Mouse (Mus musculus) neural tube, embryonic 15.5 days (tissue): ENCODE results near the gene Rab23. TPM values are rescaled to one million over a fixed set of nuclear protein-coding genes. Genes with fewer than 3 reads are reported as not detected.
A peak's percentile ranks its signal among the peaks of the same experiment; 100 is the strongest.
"Not testable (repeated sequence)": the region's sequence is repeated elsewhere in the genome, so short reads cannot be mapped to it uniquely, and the experiment has no call there.

Experiments
- ATAC-seq: fragments of 200-750 bp; cut with Nextera tagmentation; 2 replicates; pipeline ENCODE4 v1.8.0; 2017; ENCODE audit warnings: mild to moderate bottlenecking, moderate TSS enrichment, moderate library complexity; ENCODE audit not compliant: low FRiP score
- H3K27ac ChIP-seq: fragments of 300-500 bp; sonication (generic); replicated peaks from 2 replicates; pipeline ENCODE4 v1.5.1; 2015; ENCODE audit warnings: mild to moderate bottlenecking, inconsistent platforms
- H3K27me3 ChIP-seq: fragments of 300-500 bp; sonication (generic); replicated peaks from 2 replicates; pipeline ENCODE4 v1.6.1; 2015; ENCODE audit warnings: inconsistent platforms
- H3K36me3 ChIP-seq: fragments of 300-500 bp; sonication (generic); 2 replicates; pipeline ENCODE4 v1.6.1; 2015; ENCODE audit warnings: inconsistent platforms
- H3K4me1 ChIP-seq: fragments of 300-500 bp; sonication (generic); 2 replicates; pipeline ENCODE4 v1.6.1; 2015; ENCODE audit warnings: inconsistent platforms
- H3K4me2 ChIP-seq: fragments of 300-500 bp; sonication (generic); 2 replicates; pipeline ENCODE4 v1.6.1; 2015; ENCODE audit warnings: inconsistent platforms, mild to moderate bottlenecking, moderate library complexity
- H3K4me3 ChIP-seq: fragments of 300-500 bp; sonication (generic); replicated peaks from 2 replicates; pipeline ENCODE4 v1.5.1; 2015; ENCODE audit warnings: mild to moderate bottlenecking, inconsistent platforms
- H3K9ac ChIP-seq: fragments of 300-500 bp; sonication (generic); replicated peaks from 2 replicates; pipeline ENCODE4 v1.6.1; 2015; ENCODE audit warnings: mild to moderate bottlenecking, inconsistent platforms
- H3K9me3 ChIP-seq: fragments of 300-500 bp; sonication (generic); replicated peaks from 2 replicates; pipeline ENCODE4 v1.6.1; 2016; ENCODE audit warnings: inconsistent platforms
- WGBS: fragments of 180-500 bp; shearing (Covaris S2); methylation state at CpG from one replicate; pipeline ENCODE4 v1.1.7; 2015; ENCODE audit warnings: mixed read lengths; 5-methylcytosine and 5-hydroxymethylcytosine counted together
- polyA plus RNA-seq: library from polyadenylated mRNA; unstranded; fragments of >200 nt; fragmentation: Nextera tagmentation; extraction: Ambion mirVana; gene quantifications from 2 replicates; pipeline ENCODE4 v1.2.1, GENCODE M21; 2015

The Rab23 gene
- polyA plus RNA-seq, 1 experiment from 2014 or later: 31.1 TPM

GRCm38 (mm10) chr1:33734001-33734685 lies 14.5 kb downstream of the Rab23 start:
- 51% methylated on average over 5 of the region's 5 CpGs for WGBS
- Histone ChIP-seq H3K27ac (0 out of 2 replicates have a peak overlapping the region, but pooled peaks have one; percentile 13), H3K4me1 (no peaks in the 10 kb centered on the region), H3K27me3 (no peaks in the 10 kb centered on the region), H3K36me3 (peaks cover 64% of the 10 kb centered on the region), H3K4me3 (no peak overlapping the region), H3K4me2 (no peak overlapping the region), H3K9me3 (no peaks in the 10 kb centered on the region), H3K9ac (no peak overlapping the region)
- ATAC-seq: no peak

DNA sequence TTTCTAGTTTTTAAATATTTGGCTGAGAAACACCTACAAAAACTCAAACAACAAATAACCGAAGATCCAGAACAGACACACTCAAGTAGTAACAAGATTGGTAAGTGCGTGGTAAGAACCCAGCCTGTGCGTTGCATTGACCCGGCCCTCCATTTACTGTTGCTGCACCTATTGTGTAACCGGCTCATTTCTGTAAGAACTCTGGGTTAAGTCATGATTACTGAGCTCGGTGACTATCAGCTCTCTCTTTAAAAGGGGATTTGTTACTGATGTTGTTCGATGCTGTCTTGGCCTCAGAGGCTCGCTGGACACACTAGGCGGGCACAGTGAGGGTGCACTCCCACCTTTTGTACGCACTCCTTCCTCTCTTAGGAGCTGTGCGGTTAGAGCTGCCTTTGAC lies 18.6 kb downstream of the Rab23 start:
- no peak for ATAC-seq
- H3K27me3 ChIP-seq: no peaks in the 10 kb centered on the region
- no peak overlapping the region for H3K27ac ChIP-seq
- H3K36me3 ChIP-seq: peaks cover 57% of the 10 kb centered on the region
- no peak overlapping the region for H3K4me3 ChIP-seq
- 96% methylated on average over 11 of the region's 11 CpGs for WGBS
- no peaks in the 10 kb centered on the region for H3K9me3 ChIP-seq
- H3K9ac ChIP-seq: no peak overlapping the region
- no peaks in the 10 kb centered on the region for H3K4me1 ChIP-seq
- H3K4me2 ChIP-seq: no peak overlapping the region

- H3K36me3 ChIP-seq: peaks cover 55% of the 10 kb centered on the region
- 89% methylated on average over 11 of the region's 11 CpGs for WGBS
- no peak overlapping the region for H3K4me3 ChIP-seq
- no peaks in the 10 kb centered on the region for H3K4me1 ChIP-seq
- H3K27me3 ChIP-seq: no peaks in the 10 kb centered on the region
- H3K9ac ChIP-seq: no peak overlapping the region
- H3K4me2 ChIP-seq: no peak overlapping the region
- peak; percentile 40; the same call in 1 of the 2 replicates for ATAC-seq
- H3K27ac ChIP-seq: no peak overlapping the region
- H3K9me3 ChIP-seq: no peaks in the 10 kb centered on the region
Observed at GRCm38 (mm10) chr1:33738681-33739278, 19.1 kb downstream of the Rab23 start.

GRCm38 (mm10) chr1:33739302-33739701 lies 19.6 kb downstream of the Rab23 start:
- WGBS: 26% methylated on average over 12 of the region's 12 CpGs
- Histone ChIP-seq H3K4me1 (no peaks in the 10 kb centered on the region), H3K4me3 (no peak overlapping the region), H3K9me3 (no peaks in the 10 kb centered on the region), H3K36me3 (peaks cover 51% of the 10 kb centered on the region), H3K4me2 (no peak overlapping the region), H3K9ac (no peak overlapping the region), H3K27ac (no peak overlapping the region), H3K27me3 (no peaks in the 10 kb centered on the region)
- ATAC-seq: peak; percentile 86

GRCm38 (mm10) chr1:33742903-33743302 lies 23.2 kb downstream of the Rab23 start:
- 29% methylated on average over 8 of the region's 8 CpGs for whole genome bisulfite sequencing
- ATAC-seq: no peak
- peaks cover 26% of the 10 kb centered on the region for H3K36me3 ChIP-seq
- no peak overlapping the region for H3K9ac ChIP-seq
- H3K4me1 ChIP-seq: no peaks in the 10 kb centered on the region
- no peak overlapping the region for H3K4me3 ChIP-seq
- H3K27ac ChIP-seq: no peak overlapping the region
- H3K4me2 ChIP-seq: no peak overlapping the region
- H3K27me3 ChIP-seq: no peaks in the 10 kb centered on the region
- no peaks in the 10 kb centered on the region for H3K9me3 ChIP-seq

- 97% methylated on average over 8 of the region's 9 CpGs for WGBS
- not testable (repeated sequence) for H3K4me2 ChIP-seq, ATAC-seq
Observed at GRCm38 (mm10) chr1:33744815-33745214, 25.1 kb downstream of the Rab23 start.

GRCm38 (mm10) chr1:33745901-33746300 lies 26.2 kb downstream of the Rab23 start:
- no peak; the same call in 1 of the 2 replicates for ATAC-seq
- no peaks in the 10 kb centered on the region for H3K4me1 ChIP-seq
- no peaks in the 10 kb centered on the region for H3K9me3 ChIP-seq
- H3K27me3 ChIP-seq: no peaks in the 10 kb centered on the region
- H3K36me3 ChIP-seq: peaks cover 7% of the 10 kb centered on the region
- no peak overlapping the region for H3K4me3 ChIP-seq
- no peak overlapping the region for H3K9ac ChIP-seq
- no peak overlapping the region for H3K4me2 ChIP-seq
- WGBS: 96% methylated on average over 4 of the region's 4 CpGs
- H3K27ac ChIP-seq: no peak overlapping the region

More at GRCm38 (mm10) chr1:33744815-33745214, 25.1 kb downstream of the Rab23 start:
- H3K4me3 ChIP-seq, H3K9ac ChIP-seq, H3K27me3 ChIP-seq, H3K9me3 ChIP-seq, H3K27ac ChIP-seq, H3K4me1 ChIP-seq: not testable (repeated sequence)
- H3K36me3 ChIP-seq: peaks cover 13% of the 10 kb centered on the region

DNA sequence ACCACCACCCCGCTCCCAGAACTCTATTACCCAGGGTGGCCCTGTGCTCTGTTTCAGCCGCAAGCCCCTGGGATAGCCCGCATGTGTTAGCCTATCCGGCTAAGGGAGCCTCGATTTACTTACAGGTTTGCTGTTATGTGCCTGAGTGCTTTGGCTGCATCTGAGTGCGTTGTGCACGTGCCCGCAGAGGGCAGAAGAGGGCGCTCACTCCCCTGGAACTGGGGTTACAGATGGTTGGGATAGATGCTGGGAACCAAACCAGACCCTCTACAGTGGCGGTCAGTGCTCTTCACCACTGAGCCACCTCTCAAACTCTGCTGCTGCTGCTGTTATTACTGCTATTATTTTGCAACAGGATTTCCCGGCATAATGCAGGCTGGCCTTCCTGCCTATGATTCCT lies 29.4 kb downstream of the Rab23 start:
- 99% methylated on average over 11 of the region's 11 CpGs for WGBS
- H3K27me3 ChIP-seq: no peaks in the 10 kb centered on the region
- H3K9me3 ChIP-seq: no peaks in the 10 kb centered on the region
- ATAC-seq: no peak
- H3K27ac ChIP-seq: no peak overlapping the region
- no peaks in the 10 kb centered on the region for H3K36me3 ChIP-seq
- H3K4me3 ChIP-seq: no peak overlapping the region
- H3K9ac ChIP-seq: no peak overlapping the region
- no peak overlapping the region for H3K4me2 ChIP-seq
- no peaks in the 10 kb centered on the region for H3K4me1 ChIP-seq

GRCm38 (mm10) chr1:33749709-33750108 lies 30.0 kb downstream of the Rab23 start:
- not testable (repeated sequence) for H3K4me2 ChIP-seq, ATAC-seq, H3K27ac ChIP-seq, H3K27me3 ChIP-seq, H3K36me3 ChIP-seq, H3K9me3 ChIP-seq, H3K4me1 ChIP-seq, H3K9ac ChIP-seq, H3K4me3 ChIP-seq
- WGBS: 91% methylated on average over 3 of the region's 4 CpGs

DNA sequence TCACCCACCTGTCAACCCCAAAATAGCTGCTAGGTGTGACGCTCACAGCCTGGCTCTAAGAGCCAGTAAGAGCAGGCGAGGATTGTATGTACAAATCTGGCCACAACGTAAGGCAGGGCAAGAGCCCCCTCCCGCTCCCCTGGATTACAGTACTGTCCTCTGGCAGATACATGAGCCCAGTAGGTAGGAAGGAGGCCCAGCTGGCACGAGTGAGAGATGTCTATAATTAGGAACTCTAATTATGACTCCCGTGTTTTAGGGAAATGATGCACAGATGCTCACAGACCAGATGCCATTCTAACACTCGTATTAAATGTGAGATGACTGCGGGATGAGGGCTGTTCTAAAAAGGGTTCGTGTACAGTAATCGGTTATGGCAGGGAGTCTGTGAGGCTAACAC lies 31.6 kb downstream of the Rab23 start:
- H3K4me2 ChIP-seq: no peak overlapping the region
- H3K4me3 ChIP-seq: no peak overlapping the region
- H3K36me3 ChIP-seq: no peaks in the 10 kb centered on the region
- H3K27me3 ChIP-seq: no peaks in the 10 kb centered on the region
- peak overlapping the region; percentile 9; the same call in 1 of the 2 replicates for H3K27ac ChIP-seq
- peaks cover 7% of the 10 kb centered on the region for H3K4me1 ChIP-seq
- WGBS: 57% methylated on average over 10 of the region's 10 CpGs
- H3K9ac ChIP-seq: no peak overlapping the region
- no peaks in the 10 kb centered on the region for H3K9me3 ChIP-seq
- ATAC-seq: peak; percentile 30; the same call in 1 of the 2 replicates

GRCm38 (mm10) chr1:33754089-33754488 lies 34.4 kb downstream of the Rab23 start:
- no peaks in the 10 kb centered on the region for H3K36me3 ChIP-seq
- no peak for ATAC-seq

More at GRCm38 (mm10) chr1:33754089-33754488, 34.4 kb downstream of the Rab23 start:
- WGBS: 95% methylated on average over 17 of the region's 17 CpGs
- Histone ChIP-seq H3K27ac (no peak overlapping the region), H3K27me3 (no peaks in the 10 kb centered on the region), H3K9me3 (no peaks in the 10 kb centered on the region), H3K9ac (no peak overlapping the region), H3K4me3 (no peak overlapping the region), H3K4me1 (peaks cover 26% of the 10 kb centered on the region), H3K4me2 (no peak overlapping the region)
